Mouse (Mus musculus) CD4-positive, CD25-positive, alpha-beta regulatory T cell, adult 2 months (primary cell): ENCODE measurements at regions not wholly inside any gene's neighbourhood (a gene's known extent, or its start where the extent isn't known, plus 50 kb on each side); places are given as distances from the start of the nearest gene placed in this dataset.

Source experiments
- DNase-seq: peaks from one replicate; pipeline ENCODE4 v3.0.0-alpha.2; 2012; ENCODE audit warnings: low read depth, low spot score

- DNase-seq = no peak
Observed at GRCm38 (mm10) chr6:82860485-82860884, 79.1 kb downstream of the Sema4f start.

- DNase-seq = no peak
Observed at GRCm38 (mm10) chr6:82856218-82856617, 82.0 kb upstream of the Hk2 start.

GRCm38 (mm10) chr6:82855401-82855800 is 81.1 kb upstream of the Hk2 start:
- DNase-seq = no peak

- no peak for DNase-seq
Observed at GRCm38 (mm10) chr6:82854780-82855179, 80.5 kb upstream of the Hk2 start.

- DNase-seq = no peak
Observed at GRCm38 (mm10) chr6:82854338-82854737, 80.1 kb upstream of the Hk2 start.

- no peak for DNase-seq
Observed at GRCm38 (mm10) chr6:82853076-82853475, 78.8 kb upstream of the Hk2 start.

- DNase-seq = no peak
Observed at GRCm38 (mm10) chr6:82850556-82850955, 76.3 kb upstream of the Hk2 start.

DNA sequence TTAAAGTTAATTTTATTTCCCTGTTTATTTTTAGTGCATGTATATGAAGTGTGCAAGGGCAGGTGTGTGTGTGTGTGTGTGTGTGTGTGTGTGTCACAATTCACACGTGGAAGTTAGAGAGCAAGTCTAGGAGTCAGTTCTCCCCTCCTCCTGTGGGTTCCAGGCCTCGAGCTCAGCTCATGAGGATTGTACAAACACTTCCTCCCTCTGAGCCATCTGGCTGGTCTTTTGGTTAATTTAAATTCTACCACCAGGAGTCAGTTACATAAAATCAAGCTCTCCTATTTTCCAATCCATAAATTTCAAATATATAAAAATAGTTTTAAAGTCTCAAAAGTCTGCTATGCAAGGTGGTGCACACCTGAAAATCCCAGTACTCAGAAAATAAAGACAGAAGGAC is 73.3 kb upstream of the Hk2 start:
- DNase-seq = no peak

DNA sequence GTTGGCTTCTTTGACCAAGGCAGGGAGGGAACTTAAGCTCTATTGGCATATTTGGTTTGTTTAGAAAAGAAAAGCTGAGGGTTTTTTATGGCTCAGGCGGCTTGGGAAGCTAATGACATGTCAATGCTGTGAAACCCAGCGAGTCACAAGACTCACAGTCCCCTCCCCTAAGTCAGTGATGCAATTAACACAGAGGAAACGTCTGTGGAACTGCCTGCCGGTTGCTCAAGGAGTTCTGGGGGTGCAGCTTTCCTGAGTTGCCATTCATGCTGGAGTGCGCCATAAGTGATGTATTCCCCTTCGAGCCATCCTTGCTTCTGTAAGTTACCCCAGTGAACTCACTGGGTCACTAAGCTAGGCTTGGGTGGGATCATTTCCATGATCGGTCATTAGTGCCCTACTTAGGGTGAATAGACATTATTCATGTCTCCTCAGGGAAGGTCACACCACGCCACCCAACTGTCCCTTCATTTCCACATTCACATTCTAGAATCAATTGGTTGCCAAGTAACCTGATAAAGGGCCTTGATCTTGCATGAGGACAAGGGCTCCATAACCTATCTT is 72.4 kb upstream of the Hk2 start:
- DNase-seq = no peak

DNA sequence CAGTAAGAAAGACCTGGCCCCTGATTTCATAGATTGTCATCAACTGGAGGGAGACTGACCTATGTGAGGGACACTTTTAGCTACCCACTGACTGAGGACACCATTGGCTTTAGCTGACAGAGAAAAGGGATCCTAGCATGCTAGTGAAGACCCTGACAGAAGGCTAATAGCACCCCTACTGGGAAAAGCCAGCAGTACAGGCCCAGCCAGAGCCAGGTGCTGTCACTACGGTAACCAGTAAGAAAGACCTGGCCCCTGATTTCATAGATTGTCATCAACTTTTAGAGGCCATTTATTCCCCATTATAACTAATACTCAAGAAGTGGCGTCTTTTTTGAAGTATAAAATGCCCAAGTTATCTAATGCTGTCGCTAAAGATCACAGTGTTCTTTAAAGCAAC is 70.2 kb upstream of the Hk2 start:
- DNase-seq = peak; percentile 37

DNA sequence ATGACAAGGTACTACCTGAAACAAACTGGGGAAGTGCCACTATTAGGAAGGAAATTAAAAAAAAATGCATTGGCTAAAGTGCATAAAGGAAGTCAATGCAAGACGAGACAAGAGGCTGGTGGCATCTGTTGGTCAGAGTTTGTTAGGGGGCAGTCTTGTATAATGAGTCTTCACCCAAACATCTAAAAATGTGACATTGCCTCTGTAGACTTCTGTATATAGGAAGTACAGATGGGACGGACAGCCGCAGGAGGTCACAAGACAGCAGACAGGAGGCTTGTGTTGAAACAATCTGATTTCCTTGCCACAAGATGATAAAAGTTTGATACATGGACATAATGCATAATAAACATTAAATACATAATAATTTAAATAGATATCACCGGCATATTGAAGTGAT is 69.6 kb upstream of the Hk2 start:
- DNase-seq = no peak

DNA sequence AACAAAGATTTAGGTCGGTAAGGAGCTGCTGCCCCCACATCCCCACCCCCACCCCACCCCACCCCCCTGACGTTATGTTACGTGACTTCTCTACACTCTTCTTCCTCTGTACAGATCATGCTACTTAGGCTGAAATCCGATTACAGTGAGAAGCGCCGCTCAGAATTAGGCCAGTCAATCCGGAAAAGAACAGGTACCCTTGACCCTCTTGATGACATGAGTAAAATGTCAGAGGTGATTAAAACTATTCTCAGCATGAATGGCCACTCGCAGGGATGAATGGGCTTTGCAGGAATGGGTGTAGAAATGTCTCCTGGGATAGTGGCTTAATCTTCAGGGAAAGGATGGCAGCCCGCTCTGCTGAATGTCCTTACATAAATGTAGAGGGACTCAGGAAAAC is 63.0 kb upstream of the Hk2 start:
- no peak for DNase-seq

DNA sequence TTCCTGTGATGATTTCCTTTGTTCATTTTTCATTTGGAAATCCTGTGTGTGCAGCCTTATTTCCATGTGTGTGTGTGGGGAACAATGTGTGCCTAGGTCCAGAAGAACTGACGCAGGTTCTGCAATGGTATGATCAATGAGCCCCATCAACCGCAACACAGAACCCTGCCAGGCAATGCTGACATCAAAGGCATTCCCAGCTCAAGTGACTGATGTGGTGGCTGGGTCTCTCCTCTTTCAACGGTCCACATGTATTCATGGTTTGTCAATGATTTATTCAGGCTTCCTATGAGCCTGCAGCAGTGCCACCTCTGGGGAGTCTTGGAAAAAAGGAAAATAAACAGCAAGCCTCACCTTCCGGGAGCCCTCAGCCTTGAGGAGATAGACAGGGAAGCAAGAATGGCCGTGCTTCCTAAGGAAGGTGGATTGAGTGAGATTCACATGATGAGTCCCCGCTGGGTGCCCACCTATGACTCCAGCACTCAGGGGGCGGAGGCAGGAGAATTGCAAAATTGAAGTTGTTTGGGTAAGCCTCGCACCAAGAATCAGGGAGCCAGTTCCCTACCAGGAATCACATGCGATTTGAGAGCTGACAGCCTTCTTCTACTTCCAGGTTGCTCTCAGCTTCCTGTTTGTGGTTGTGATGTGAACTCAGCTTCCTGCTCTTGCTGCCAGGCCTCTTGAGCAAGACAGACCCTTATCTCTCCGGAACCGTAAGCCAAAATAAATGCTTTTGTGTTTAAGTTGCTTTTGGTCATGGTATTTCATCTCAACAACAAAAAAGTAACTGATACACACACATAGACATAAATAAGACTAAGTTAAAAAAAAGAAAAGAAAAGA is 61.2 kb upstream of the Hk2 start:
- no peak for DNase-seq

GRCm38 (mm10) chr6:82833867-82834266 is 59.6 kb upstream of the Hk2 start:
- DNase-seq = no peak

- DNase-seq = no peak
Observed at GRCm38 (mm10) chr6:82831211-82831610, 57.0 kb upstream of the Hk2 start.

DNA sequence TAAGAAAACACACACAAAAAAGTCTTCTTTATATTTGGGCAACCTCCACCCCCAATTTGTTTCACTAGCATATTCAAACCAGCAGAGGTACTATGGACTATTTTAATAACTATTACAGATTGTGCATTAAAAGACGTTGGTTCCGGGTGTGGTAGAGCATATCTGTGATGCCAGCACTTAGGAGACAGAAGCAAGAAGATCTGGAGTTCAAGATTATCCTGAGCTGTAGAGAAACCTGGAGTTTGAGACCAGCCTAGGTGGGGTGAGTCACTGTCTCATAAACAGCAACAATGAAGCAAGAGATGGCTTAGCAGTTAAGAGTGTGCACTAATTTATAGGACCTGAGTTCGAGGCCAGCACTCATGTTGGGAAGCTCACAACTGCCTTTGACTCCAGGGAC is 50.4 kb upstream of the Hk2 start:
- DNase-seq = no peak

DNA sequence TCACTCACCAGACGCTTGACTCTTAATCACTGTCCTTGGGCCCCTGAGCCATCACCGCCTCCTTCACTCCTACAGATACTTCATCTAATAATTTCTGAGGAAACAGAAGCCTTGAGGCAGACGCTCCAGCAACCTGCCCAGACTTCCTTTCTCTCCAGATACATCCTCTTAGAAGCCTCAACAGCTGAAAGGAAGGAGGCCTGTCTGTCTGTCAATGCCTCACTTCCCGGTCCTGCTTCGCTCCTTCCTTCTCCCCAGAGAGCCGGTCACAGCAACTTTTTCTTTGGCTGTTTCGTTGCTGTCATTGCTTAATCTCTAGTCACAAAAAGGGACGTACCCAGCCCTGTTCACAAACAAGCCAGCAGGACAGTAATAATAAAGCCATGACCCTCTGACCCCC is 50.0 kb upstream of the Hk2 start:
- DNase-seq = no peak
